9 mouse cellular contexts compared by ENCODE assay signal in the genomic region with DNA sequence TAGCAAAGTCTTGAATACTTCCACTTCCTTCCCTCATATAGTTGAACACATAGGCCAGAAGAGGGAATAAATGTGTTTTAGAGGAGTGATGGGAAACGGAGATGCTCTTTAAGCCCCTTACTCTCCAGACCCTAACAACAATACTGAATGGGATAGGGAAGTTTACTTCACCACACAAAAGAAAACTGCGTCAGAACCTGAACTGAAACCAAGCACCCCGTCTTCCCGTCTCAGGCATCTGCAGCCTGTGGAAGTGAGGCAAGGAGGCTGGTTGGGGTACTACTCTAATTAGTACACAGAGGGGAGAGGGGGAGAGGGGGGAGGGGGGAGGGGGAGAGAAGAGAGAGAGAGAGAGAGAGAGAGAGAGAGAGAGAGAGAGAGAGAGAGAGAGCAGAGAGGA. TPM values are rescaled to one million over a fixed set of nuclear protein-coding genes. Genes with fewer than 3 reads are reported as not detected.
DNase-seq lines count a peak whose midpoint lies in the region; ATAC-seq and TF ChIP-seq lines count a peak whose summit lies in the region.
"Had no signal": no experiment of that assay in that cellular context is flagged by ENCODE, and none has a peak within 500 bp of the region (broad histone marks: within the 10 kb centered on the region; RNA-seq: fewer than 3 reads in every experiment).

No protein-coding gene starts in this region.

- H3K36me3 ChIP-seq in heart, embryonic 12.5 days: peaks cover 24% of the 10 kb centered on the region
- peaks cover 27 to 56% of the 10 kb centered on the region in 2 experiments for H3K36me3 ChIP-seq in CH12.LX (replicated peaks in 1 of 2; ENCODE audit: control insufficient read depth in 1 of 2, insufficient read depth in 1 of 2, low read length in 1 of 2)
- H3K36me3 ChIP-seq in hindbrain, embryonic 12.5 days: no peaks in the 10 kb centered on the region
- peaks cover 18% of the 10 kb centered on the region for H3K36me3 ChIP-seq in macrophage (ENCODE audit: inconsistent target)

- intact Hi-C loops in heart, postnatal 14 days (cut with DNase I): loop anchor here (5.0 kb wide), 1 partner anchor 101 kb away; a partner anchor contains a TSS
- intact Hi-C loops in left cerebral cortex, adult 2 months (cut with DNase I): loop anchor here (2.0 kb wide), 1 partner anchor 53 kb away; a partner anchor contains a TSS

- in situ Hi-C loops in CH12.LX (cut with MboI; ENCODE audit: low pct_ligation_motif_present, low pct_unique_long_range_greater_than_20kb, low sequenced_read_pairs): no loop called here

- no peak for TF ChIP-seq CTCF in CH12.LX (conservative IDR thresholded peaks at IDR 0.05 in 1 of 2, IDR thresholded peaks at IDR 0.05 in 1 of 2; ENCODE audit: low read depth in 2 of 2, low read length in 2 of 2)
- TF ChIP-seq CTCF in left cerebral cortex, adult 2 months (IDR thresholded peaks at IDR 0.05): no peak

- H3K9ac ChIP-seq in heart, embryonic 12.5 days: no peak overlapping the region
- H3K9ac ChIP-seq in CH12.LX (ENCODE audit: insufficient read depth, low read depth): peak overlapping the region; percentile 54
- no peak overlapping the region for H3K9ac ChIP-seq in hindbrain, embryonic 12.5 days

- dilution Hi-C loops in CH12.LX (cut with MboI; ENCODE audit: extremely low pct_ligation_motif_present, extremely low pct_unique_long_range_greater_than_20kb, low sequenced_read_pairs): no loop called here

- H3K27me3 ChIP-seq in heart, embryonic 12.5 days (replicated peaks): no peaks in the 10 kb centered on the region
- no peaks in the 10 kb centered on the region for H3K27me3 ChIP-seq in CH12.LX (replicated peaks)
- no peaks in the 10 kb centered on the region for H3K27me3 ChIP-seq in hindbrain, embryonic 12.5 days

- no peak for ATAC-seq in heart, embryonic 12.5 days (ENCODE audit: insufficient number of reproducible peaks, low FRiP score)
- no peak for ATAC-seq in hindbrain, embryonic 12.5 days (ENCODE audit: low FRiP score)
- ATAC-seq in erythroid progenitor cell, adult 5-6 weeks (replicated peaks; ENCODE audit: low FRiP score, poor library complexity, severe bottlenecking): no peak

- peaks cover 7% of the 10 kb centered on the region; the same call in 1 of the 2 replicates for H3K4me1 ChIP-seq in heart, embryonic 12.5 days (replicated peaks)
- peaks cover 9 to 26% of the 10 kb centered on the region in 2 experiments; a peak in 3 of 4 replicates for H3K4me1 ChIP-seq in CH12.LX (ENCODE audit: control insufficient read depth in 1 of 2, insufficient read depth in 2 of 2)
- H3K4me1 ChIP-seq in hindbrain, embryonic 12.5 days: peaks cover 4% of the 10 kb centered on the region; the same call in 1 of the 2 replicates

- peaks cover 7% of the 10 kb centered on the region; the same call in 1 of the 2 replicates for H3K79me2 ChIP-seq in CH12.LX (replicated peaks; ENCODE audit: control insufficient read depth, extremely low read depth, insufficient read depth, poor library complexity, severe bottlenecking)
- peaks cover 45% of the 10 kb centered on the region for H3K79me2 ChIP-seq in macrophage (ENCODE audit: inconsistent target)

- DNase-seq in heart, postnatal 14 days: no peak
- DNase-seq in CH12.LX (ENCODE audit: extremely low read depth): no peak
- DNase-seq in layer of hippocampus, adult 8-10 months (ENCODE audit: low spot score in 2 of 2): no peak
- no peak for DNase-seq in left cerebral cortex, adult 2 months (ENCODE audit: extremely low spot score in 1 of 2, low spot score in 2 of 2)

- H3K27ac ChIP-seq in heart, embryonic 12.5 days (ENCODE audit: poor library complexity, severe bottlenecking): no peak overlapping the region
- no peak overlapping the region for H3K27ac ChIP-seq in CH12.LX (ENCODE audit: insufficient read depth, low read depth)
- H3K27ac ChIP-seq in hindbrain, embryonic 12.5 days: no peak overlapping the region
- peak overlapping the region; percentile 77 for H3K27ac ChIP-seq in macrophage
- H3K27ac ChIP-seq in left cerebral cortex, adult 2 months: no peak overlapping the region

- TF ChIP-seq EP300 in CH12.LX (IDR thresholded peaks at IDR 0.05; ENCODE audit: low read length): peak; percentile 14; the same call in 1 of the 2 replicates

- H3K4me3 ChIP-seq in heart, embryonic 12.5 days: peak overlapping the region; percentile 65
- H3K4me3 ChIP-seq in CH12.LX (replicated peaks in 1 of 3; ENCODE audit: low read depth in 2 of 3, low read length in 2 of 3, poor library complexity in 1 of 3): peak overlapping the region in 2 of 3 experiments; percentile 51 to 85
- H3K4me3 ChIP-seq in hindbrain, embryonic 12.5 days: peak overlapping the region; percentile 57
- H3K4me3 ChIP-seq in macrophage (ENCODE audit: inconsistent target): peak overlapping the region; percentile 71
- no peak overlapping the region for H3K4me3 ChIP-seq in left cerebral cortex, adult 2 months

- WGBS in heart, embryonic 12.5 days: 81% methylated on average over 4 of the region's 4 CpGs
- WGBS in hindbrain, embryonic 12.5 days: 75% methylated on average over 4 of the region's 4 CpGs
- 18% methylated on average over 1 of the region's 4 CpGs for WGBS in macrophage (ENCODE audit: missing documents)

- no peaks in the 10 kb centered on the region for H3K9me3 ChIP-seq in heart, embryonic 12.5 days (replicated peaks)
- H3K9me3 ChIP-seq in CH12.LX (replicated peaks; ENCODE audit: low read length): no peaks in the 10 kb centered on the region
- H3K9me3 ChIP-seq in hindbrain, embryonic 12.5 days (replicated peaks): no peaks in the 10 kb centered on the region

- peak overlapping the region; percentile 75 for H3K4me2 ChIP-seq in heart, embryonic 12.5 days
- H3K4me2 ChIP-seq in CH12.LX (ENCODE audit: insufficient read depth, low read depth, poor library complexity, severe bottlenecking): peak overlapping the region; percentile 59
- peak overlapping the region; percentile 63 for H3K4me2 ChIP-seq in hindbrain, embryonic 12.5 days (replicated peaks)

- TF ChIP-seq RAD21 in CH12.LX (IDR thresholded peaks at IDR 0.05; ENCODE audit: low read depth, low read length): no peak

- TF ChIP-seq POLR2A in CH12.LX (IDR thresholded peaks at IDR 0.05; ENCODE audit: low read depth, low read length): no peak

RNA-seq across cellular contexts. Expression of a gene that starts 0.8 kb away (rescaled TPM):
- 20.1 and 21.6 TPM in 2 replicates for polyA plus RNA-seq in heart, embryonic 12.5 days (2016; fragmentation: Nextera tagmentation; extraction: Ambion mirVana)
- 10 to 100 TPM; 27.8 to 28.1 TPM for total RNA-seq in heart, postnatal 14 days (2021)
- total RNA-seq in CH12.LX (2012; rRNA removed): 34.7 and 39.0 TPM in 2 replicates
- 15.7 and 17.8 TPM in 2 replicates for total RNA-seq in CH12.LX (2014; rRNA removed)
- 31.5 and 38.5 TPM in 2 replicates for polyA plus RNA-seq in CH12.LX (2012; ENCODE audit: insufficient read length, low read depth)
- 28.0 and 30.8 TPM in 2 replicates for polyA plus RNA-seq in hindbrain, embryonic 12.5 days (2016; fragmentation: Nextera tagmentation; extraction: Ambion mirVana)
- 100 to 1,000 TPM in 25 of 26 experiments, 10 to 100 TPM in 1; 80.0 to 780 (median 373) TPM for total RNA-seq in macrophage (2018; cell fraction: chromatin; rRNA removed)
- total RNA-seq in macrophage (2018; cell fraction: cytosol; rRNA removed): 100 to 1,000 TPM in 10 of 26 experiments, 10 to 100 TPM in 16; 52.2 to 151 (median 89.7) TPM
- total RNA-seq in macrophage (2018; cell fraction: nucleus; rRNA removed): 100 to 1,000 TPM in 21 of 26 experiments, 10 to 100 TPM in 5; 56.6 to 406 (median 188) TPM
- 62.4 to 141 TPM (median 130 TPM) in 3 replicates for polyA plus RNA-seq in macrophage (2018)
- 10 to 100 TPM; 47.2 to 70.6 (median 53.7) TPM for total RNA-seq in layer of hippocampus, adult 8-10 months (2022)
- total RNA-seq in erythroid progenitor cell, adult 5-6 weeks (2015; ENCODE audit: low replicate concordance): 82.9 and 104 TPM in 2 replicates
- total RNA-seq in erythroid progenitor cell, adult 5-6 weeks (2017; ENCODE audit: low replicate concordance): 116 and 146 TPM in 2 replicates
- 10 to 100 TPM; 37.6 to 38.7 TPM for total RNA-seq in left cerebral cortex, adult 2 months (2021)

RNA-seq across cellular contexts. Expression of a gene that starts 10.3 kb away (rescaled TPM):
- polyA plus RNA-seq in heart, embryonic 12.5 days (2016; fragmentation: Nextera tagmentation; extraction: Ambion mirVana): 6.7 TPM in 2 replicates
- total RNA-seq in heart, postnatal 14 days (2021): 1 to 10 TPM; 6.4 to 7.1 TPM
- total RNA-seq in CH12.LX (2012; rRNA removed): 9.2 and 9.3 TPM in 2 replicates
- 7.4 and 7.8 TPM in 2 replicates for total RNA-seq in CH12.LX (2014; rRNA removed)
- 5.9 and 9.2 TPM in 2 replicates for polyA plus RNA-seq in CH12.LX (2012; ENCODE audit: insufficient read length, low read depth)
- polyA plus RNA-seq in hindbrain, embryonic 12.5 days (2016; fragmentation: Nextera tagmentation; extraction: Ambion mirVana): 5.0 and 6.7 TPM in 2 replicates
- total RNA-seq in macrophage (2018; cell fraction: chromatin; rRNA removed): 100 to 1,000 TPM in 22 of 26 experiments, 10 to 100 TPM in 4; 81.4 to 234 (median 122) TPM
- 10 to 100 TPM; 24.1 to 64.9 (median 31.5) TPM for total RNA-seq in macrophage (2018; cell fraction: cytosol; rRNA removed)
- 100 to 1,000 TPM in 18 of 26 experiments, 10 to 100 TPM in 8; 66.0 to 229 (median 125) TPM for total RNA-seq in macrophage (2018; cell fraction: nucleus; rRNA removed)
- 16.6 to 27.7 TPM (median 23.8 TPM) in 3 replicates for polyA plus RNA-seq in macrophage (2018)
- 10 to 100 TPM in 1 of 4 experiments, 1 to 10 TPM in 3; 4.5 to 10.2 (median 7.1) TPM for total RNA-seq in layer of hippocampus, adult 8-10 months (2022)
- total RNA-seq in erythroid progenitor cell, adult 5-6 weeks (2015; ENCODE audit: low replicate concordance): 6.7 and 26.3 TPM in 2 replicates
- 1.4 and 9.2 TPM in 2 replicates for total RNA-seq in erythroid progenitor cell, adult 5-6 weeks (2017; ENCODE audit: low replicate concordance)
- total RNA-seq in left cerebral cortex, adult 2 months (2021): 1 to 10 TPM; 4.0 to 4.4 TPM

RNA-seq across cellular contexts. Expression of a gene that starts 46.0 kb away (rescaled TPM):
- not detected in 2 replicates for polyA plus RNA-seq in heart, embryonic 12.5 days (2016; fragmentation: Nextera tagmentation; extraction: Ambion mirVana)
- not detected for total RNA-seq in heart, postnatal 14 days (2021)
- total RNA-seq in CH12.LX (2012; rRNA removed): not detected in 2 replicates
- total RNA-seq in CH12.LX (2014; rRNA removed): not detected in 2 replicates
- not detected in 2 replicates for polyA plus RNA-seq in CH12.LX (2012; ENCODE audit: insufficient read length, low read depth)
- not detected in 2 replicates for polyA plus RNA-seq in hindbrain, embryonic 12.5 days (2016; fragmentation: Nextera tagmentation; extraction: Ambion mirVana)
- 1 to 10 TPM in 2 of 26 experiments, under 1 TPM in 2, not detected in 22; 0.77 to 1.6 (median 0.97) TPM for total RNA-seq in macrophage (2018; cell fraction: chromatin; rRNA removed)
- total RNA-seq in macrophage (2018; cell fraction: cytosol; rRNA removed): not detected
- total RNA-seq in macrophage (2018; cell fraction: nucleus; rRNA removed): 1 to 10 TPM in 3 of 26 experiments, under 1 TPM in 5, not detected in 18; 0.29 to 1.4 (median 0.75) TPM
- polyA plus RNA-seq in macrophage (2018): not detected in 3 replicates
- under 1 TPM in 3 of 4 experiments, not detected in 1; 0.39 to 0.53 (median 0.41) TPM for total RNA-seq in layer of hippocampus, adult 8-10 months (2022)
- total RNA-seq in erythroid progenitor cell, adult 5-6 weeks (2015; ENCODE audit: low replicate concordance): not detected in 2 replicates
- total RNA-seq in erythroid progenitor cell, adult 5-6 weeks (2017; ENCODE audit: low replicate concordance): not detected in 2 replicates
- total RNA-seq in left cerebral cortex, adult 2 months (2021): under 1 TPM; 0.45 to 0.70 TPM

RNA-seq across cellular contexts. Expression of a gene that starts 52.3 kb away (rescaled TPM):
- not detected in 2 replicates for polyA plus RNA-seq in heart, embryonic 12.5 days (2016; fragmentation: Nextera tagmentation; extraction: Ambion mirVana)
- not detected for total RNA-seq in heart, postnatal 14 days (2021)
- total RNA-seq in CH12.LX (2012; rRNA removed): not detected in 2 replicates
- not detected in 2 replicates for total RNA-seq in CH12.LX (2014; rRNA removed)
- not detected in 2 replicates for polyA plus RNA-seq in CH12.LX (2012; ENCODE audit: insufficient read length, low read depth)
- polyA plus RNA-seq in hindbrain, embryonic 12.5 days (2016; fragmentation: Nextera tagmentation; extraction: Ambion mirVana): 0.17 TPM in 1 of 2 replicates, not detected in the other
- total RNA-seq in macrophage (2018; cell fraction: chromatin; rRNA removed): not detected
- total RNA-seq in macrophage (2018; cell fraction: cytosol; rRNA removed): not detected
- total RNA-seq in macrophage (2018; cell fraction: nucleus; rRNA removed): under 1 TPM in 1 of 26 experiments, not detected in 25; 0.55 TPM
- polyA plus RNA-seq in macrophage (2018): not detected in 3 replicates
- under 1 TPM in 2 of 4 experiments, not detected in 2; 0.20 to 0.28 TPM for total RNA-seq in layer of hippocampus, adult 8-10 months (2022)
- not detected in 2 replicates for total RNA-seq in erythroid progenitor cell, adult 5-6 weeks (2015; ENCODE audit: low replicate concordance)
- total RNA-seq in erythroid progenitor cell, adult 5-6 weeks (2017; ENCODE audit: low replicate concordance): not detected in 2 replicates
- total RNA-seq in left cerebral cortex, adult 2 months (2021): 1 to 10 TPM in 1 of 2 experiments, under 1 TPM in 1; 0.77 to 1.1 TPM
- total RNA-seq: layer of hippocampus, adult 2 months had no signal

RNA-seq across cellular contexts. Expression of a gene that starts 53.6 kb away (rescaled TPM):
- 69.9 and 73.5 TPM in 2 replicates for polyA plus RNA-seq in heart, embryonic 12.5 days (2016; fragmentation: Nextera tagmentation; extraction: Ambion mirVana)
- 10 to 100 TPM; 60.6 to 63.0 TPM for total RNA-seq in heart, postnatal 14 days (2021)
- 17.0 and 24.3 TPM in 2 replicates for total RNA-seq in CH12.LX (2012; rRNA removed)
- total RNA-seq in CH12.LX (2014; rRNA removed): 36.3 and 37.5 TPM in 2 replicates
- 22.1 and 27.7 TPM in 2 replicates for polyA plus RNA-seq in CH12.LX (2012; ENCODE audit: insufficient read length, low read depth)
- 41.4 and 42.1 TPM in 2 replicates for polyA plus RNA-seq in hindbrain, embryonic 12.5 days (2016; fragmentation: Nextera tagmentation; extraction: Ambion mirVana)
- total RNA-seq in macrophage (2018; cell fraction: chromatin; rRNA removed): 10 to 100 TPM in 21 of 26 experiments, 1 to 10 TPM in 5; 5.3 to 33.8 (median 16.9) TPM
- 10 to 100 TPM in 24 of 26 experiments, 1 to 10 TPM in 2; 9.4 to 26.4 (median 15.8) TPM for total RNA-seq in macrophage (2018; cell fraction: cytosol; rRNA removed)
- total RNA-seq in macrophage (2018; cell fraction: nucleus; rRNA removed): 10 to 100 TPM in 20 of 26 experiments, 1 to 10 TPM in 6; 5.8 to 30.3 (median 13.2) TPM
- polyA plus RNA-seq in macrophage (2018): 16.5 to 19.3 TPM (median 19.0 TPM) in 3 replicates
- total RNA-seq in layer of hippocampus, adult 8-10 months (2022): 10 to 100 TPM; 55.8 to 66.8 (median 63.1) TPM
- total RNA-seq in erythroid progenitor cell, adult 5-6 weeks (2015; ENCODE audit: low replicate concordance): 4.2 and 5.8 TPM in 2 replicates
- 8.1 and 14.3 TPM in 2 replicates for total RNA-seq in erythroid progenitor cell, adult 5-6 weeks (2017; ENCODE audit: low replicate concordance)
- 10 to 100 TPM; 74.6 to 74.8 TPM for total RNA-seq in left cerebral cortex, adult 2 months (2021)
